ENCODE assay signal across 7 mouse cellular contexts in the genomic region with DNA sequence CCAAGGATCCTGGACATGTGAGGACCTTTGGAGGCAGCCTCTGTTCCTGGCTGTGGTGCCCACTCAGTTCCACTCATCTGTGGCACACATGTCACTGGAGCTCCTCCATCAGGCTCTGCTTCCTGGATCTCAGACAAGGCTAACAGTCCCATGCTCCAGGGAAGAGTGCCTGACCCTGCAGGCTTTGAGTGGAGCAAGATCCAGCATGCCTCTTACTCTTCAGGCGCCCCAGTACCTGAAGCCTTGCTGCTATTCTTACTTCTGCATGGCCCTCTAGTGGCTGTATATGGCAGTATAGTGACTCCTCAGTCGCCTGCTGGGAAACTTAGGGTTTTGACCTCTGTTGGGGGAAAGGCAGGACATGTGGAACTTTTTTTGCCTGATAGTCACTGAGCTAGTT. TPM values are rescaled to one million over a fixed set of nuclear protein-coding genes. Genes with fewer than 3 reads are reported as not detected.
DNase-seq lines count a peak whose midpoint lies in the region; ATAC-seq and TF ChIP-seq lines count a peak whose summit lies in the region.

No protein-coding gene starts in this region.

- H3K4me2 ChIP-seq in intestine, embryonic 14.5 days (ENCODE audit: low read length) = no peak overlapping the region
- no peak overlapping the region for H3K4me2 ChIP-seq in liver, postnatal 0 days (ENCODE audit: low read depth, low read length)
- H3K4me2 ChIP-seq in neural tube, embryonic 14.5 days (ENCODE audit: low read depth, low read length) = no peak overlapping the region

- no peaks in the 10 kb centered on the region for H3K27me3 ChIP-seq in intestine, embryonic 14.5 days (replicated peaks; ENCODE audit: control insufficient read depth, insufficient read depth, low read length)
- H3K27me3 ChIP-seq in liver, postnatal 0 days (ENCODE audit: insufficient read depth, low read length) = no peaks in the 10 kb centered on the region
- H3K27me3 ChIP-seq in neural tube, embryonic 14.5 days (ENCODE audit: control insufficient read depth, insufficient read depth, low read length) = no peaks in the 10 kb centered on the region

- 17% methylated on average over 2 of the region's 2 CpGs for WGBS in intestine, embryonic 14.5 days
- WGBS in liver, postnatal 0 days (ENCODE audit: insufficient replicate concordance) = 23% methylated on average over 2 of the region's 2 CpGs
- 24% methylated on average over 2 of the region's 2 CpGs for WGBS in neural tube, embryonic 14.5 days

- H3K36me3 ChIP-seq in intestine, embryonic 14.5 days (ENCODE audit: control insufficient read depth, insufficient read depth, low read length) = no peaks in the 10 kb centered on the region
- H3K36me3 ChIP-seq in liver, postnatal 0 days (replicated peaks; ENCODE audit: insufficient read depth, low read length) = no peaks in the 10 kb centered on the region
- no peaks in the 10 kb centered on the region for H3K36me3 ChIP-seq in neural tube, embryonic 14.5 days (ENCODE audit: control insufficient read depth, insufficient read depth, low read length)

- peak; percentile 40 to 59 for DNase-seq in urinary bladder, adult 18-20 months (ENCODE audit: low spot score in 2 of 2)
- no peak for DNase-seq in urinary bladder, adult 2 months (ENCODE audit: low spot score)
- DNase-seq in c-Kit-positive CD71-positive TER-119-positive erythroid progenitor cells, embryonic 14.5 days (ENCODE audit: low spot score) = peak; percentile 36
- DNase-seq in gastrocnemius, adult 2 months = peak; percentile 59
- no peak for DNase-seq in intestine, embryonic 14.5 days (ENCODE audit: low spot score)
- DNase-seq in liver, postnatal 0 days = peak; percentile 41

- intact Hi-C loops in gastrocnemius, adult 2 months (cut with DNase I) = loop anchor here (1.0 to 2.0 kb wide), 2 partner anchors 17 to 56 kb away; a partner anchor contains a TSS

- H3K4me3 ChIP-seq in gastrocnemius, adult 2 months = no peak overlapping the region
- H3K4me3 ChIP-seq in intestine, embryonic 14.5 days (ENCODE audit: low read depth, low read length) = no peak overlapping the region
- H3K4me3 ChIP-seq in liver, postnatal 0 days (ENCODE audit: low read depth, low read length) = no peak overlapping the region
- no peak overlapping the region for H3K4me3 ChIP-seq in neural tube, embryonic 14.5 days (ENCODE audit: low read depth, low read length)

- H3K9me3 ChIP-seq in intestine, embryonic 14.5 days (ENCODE audit: control insufficient read depth, low read length) = no peaks in the 10 kb centered on the region
- no peaks in the 10 kb centered on the region for H3K9me3 ChIP-seq in liver, postnatal 0 days (ENCODE audit: low read length)
- no peaks in the 10 kb centered on the region for H3K9me3 ChIP-seq in neural tube, embryonic 14.5 days (ENCODE audit: control insufficient read depth, low read length)

- no peaks in the 10 kb centered on the region for H3K4me1 ChIP-seq in intestine, embryonic 14.5 days (replicated peaks; ENCODE audit: control insufficient read depth, insufficient read depth, low read length)
- peaks cover 14% of the 10 kb centered on the region; the same call in 1 of the 2 replicates for H3K4me1 ChIP-seq in liver, postnatal 0 days (ENCODE audit: insufficient read depth)
- H3K4me1 ChIP-seq in neural tube, embryonic 14.5 days (ENCODE audit: control insufficient read depth, insufficient read depth, low read length) = no peaks in the 10 kb centered on the region

- ATAC-seq in intestine, embryonic 14.5 days (replicated peaks; ENCODE audit: low FRiP score, low TSS enrichment, low read depth) = peak; percentile 54; the same call in 1 of the 2 replicates
- ATAC-seq in liver, postnatal 0 days = peak; percentile 74
- peak; percentile 75 for ATAC-seq in neural tube, embryonic 14.5 days (ENCODE audit: low read depth)

- peak overlapping the region; percentile 77 for H3K27ac ChIP-seq in gastrocnemius, adult 2 months
- H3K27ac ChIP-seq in intestine, embryonic 14.5 days (ENCODE audit: low read depth) = no peak overlapping the region
- no peak overlapping the region for H3K27ac ChIP-seq in liver, postnatal 0 days (ENCODE audit: low read depth)
- no peak overlapping the region for H3K27ac ChIP-seq in neural tube, embryonic 14.5 days (ENCODE audit: low read depth, low read length)

- no peak overlapping the region for H3K9ac ChIP-seq in intestine, embryonic 14.5 days (ENCODE audit: low read length)
- no peak overlapping the region for H3K9ac ChIP-seq in liver, postnatal 0 days (replicated peaks)
- H3K9ac ChIP-seq in neural tube, embryonic 14.5 days (replicated peaks; ENCODE audit: low read depth, low read length) = no peak overlapping the region

- TF ChIP-seq CTCF in gastrocnemius, adult 2 months (IDR thresholded peaks at IDR 0.05) = peak; percentile 87
- peak; percentile 83 for TF ChIP-seq CTCF in liver, postnatal 0 days (IDR thresholded peaks at IDR 0.05; ENCODE audit: low read depth)

- TF ChIP-seq EP300 in liver, postnatal 0 days (IDR thresholded peaks at IDR 0.05; ENCODE audit: low read depth) = no peak

RNA-seq across cellular contexts. Expression of a gene that starts 17.0 kb away (rescaled TPM):
- 21.2 and 26.5 TPM in 2 replicates for polyA plus RNA-seq in urinary bladder, adult 2 months (2012; rRNA removed)
- 1 to 10 TPM; 4.7 to 8.6 TPM for total RNA-seq in gastrocnemius, adult 2 months (2021)
- 2.0 and 2.1 TPM in 2 replicates for polyA plus RNA-seq in intestine, embryonic 14.5 days (2014; fragmentation: Nextera tagmentation; extraction: Ambion mirVana)
- polyA plus RNA-seq in liver, postnatal 0 days (2015; fragmentation: Nextera tagmentation; extraction: Ambion mirVana) = 0.36 and 0.42 TPM in 2 replicates
- 13.3 and 14.0 TPM in 2 replicates for polyA plus RNA-seq in neural tube, embryonic 14.5 days (2014; fragmentation: Nextera tagmentation; extraction: Ambion mirVana)

RNA-seq across cellular contexts. Expression of a gene that starts 35.9 kb away (rescaled TPM):
- 4.2 and 5.2 TPM in 2 replicates for polyA plus RNA-seq in urinary bladder, adult 2 months (2012; rRNA removed)
- total RNA-seq in gastrocnemius, adult 2 months (2021) = under 1 TPM in 1 of 2 experiments, not detected in 1; 0.08 TPM
- 16.7 and 17.8 TPM in 2 replicates for polyA plus RNA-seq in intestine, embryonic 14.5 days (2014; fragmentation: Nextera tagmentation; extraction: Ambion mirVana)
- 3.8 and 4.0 TPM in 2 replicates for polyA plus RNA-seq in liver, postnatal 0 days (2015; fragmentation: Nextera tagmentation; extraction: Ambion mirVana)
- polyA plus RNA-seq in neural tube, embryonic 14.5 days (2014; fragmentation: Nextera tagmentation; extraction: Ambion mirVana) = 7.6 and 9.3 TPM in 2 replicates

Comparison
In these comparisons a context has a peak if more than half of its experiments do, and no peak if none do; other contexts are left out.
1. DNase-seq: peak in urinary bladder, adult 18-20 months (2 of 2), c-Kit-positive CD71-positive TER-119-positive erythroid progenitor cells, embryonic 14.5 days (single experiment), gastrocnemius, adult 2 months (single experiment) and liver, postnatal 0 days (single experiment); none in urinary bladder, adult 2 months (single experiment) and intestine, embryonic 14.5 days (single experiment).
2. Peak in every context shown above with its lines, with median percentiles within 50 percentile points of each other: ATAC-seq.